Mouse (Mus musculus): Measurements from ENCODE around the gene Gm10142.

DNA sequence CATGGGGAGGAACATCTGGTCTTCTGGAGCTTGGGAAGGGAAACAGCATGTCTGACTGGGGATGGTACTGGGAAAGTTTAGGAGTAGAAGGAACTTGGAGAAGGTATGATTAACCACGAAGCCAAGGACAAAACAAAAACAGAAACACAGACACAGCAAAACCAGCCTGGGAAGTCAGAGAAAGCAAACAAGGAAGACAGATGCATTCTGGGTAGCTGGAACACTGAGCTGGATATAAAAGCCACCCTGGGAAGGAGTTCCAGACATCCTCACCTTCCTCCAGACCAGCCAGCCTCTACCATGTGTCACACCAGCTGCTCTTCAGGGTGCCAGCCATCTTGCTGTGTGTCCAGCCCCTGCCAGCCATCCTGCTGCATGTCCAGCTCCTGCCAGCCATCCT lies at the start of gene Gm10142:
- TF ChIP-seq POLR2A (IDR thresholded peaks at IDR 0.05; ENCODE audit: borderline replicate concordance, low read depth, low read length) (no peak), CTCF (IDR thresholded peaks at IDR 0.05; ENCODE audit: low read depth, low read length) (no peak)
